Mouse (Mus musculus): Measurements from ENCODE around the gene Olfr1477.
"Not testable (repeated sequence)": the region's sequence is repeated elsewhere in the genome, so short reads cannot be mapped to it uniquely, and the experiment has no call there.

The Olfr1477 gene

DNA sequence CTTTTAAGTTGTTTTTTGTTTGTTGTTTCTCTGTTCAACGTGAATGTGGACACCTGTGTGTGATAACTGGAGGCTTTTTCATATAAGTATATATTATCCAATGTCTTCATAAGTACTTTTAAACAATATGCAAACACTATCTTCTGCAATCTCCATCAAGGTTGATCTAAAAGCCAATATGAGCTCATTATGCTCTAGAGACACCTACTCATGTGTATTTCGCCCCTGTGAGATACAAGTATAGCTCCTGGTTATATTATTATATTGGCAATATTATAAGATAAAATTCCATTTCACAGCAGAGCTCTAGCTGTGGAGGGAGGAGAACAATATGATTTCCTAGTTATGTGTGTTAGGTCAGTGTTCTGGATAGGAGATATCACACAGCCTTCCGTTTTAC lies at the start of gene Olfr1477:
Gene Olfr1477 (plus strand): TSS at position 301 of the 400 bp plus-strand sequence.
- no peak for DNase-seq (ENCODE audit: low read depth, low spot score)

DNA sequence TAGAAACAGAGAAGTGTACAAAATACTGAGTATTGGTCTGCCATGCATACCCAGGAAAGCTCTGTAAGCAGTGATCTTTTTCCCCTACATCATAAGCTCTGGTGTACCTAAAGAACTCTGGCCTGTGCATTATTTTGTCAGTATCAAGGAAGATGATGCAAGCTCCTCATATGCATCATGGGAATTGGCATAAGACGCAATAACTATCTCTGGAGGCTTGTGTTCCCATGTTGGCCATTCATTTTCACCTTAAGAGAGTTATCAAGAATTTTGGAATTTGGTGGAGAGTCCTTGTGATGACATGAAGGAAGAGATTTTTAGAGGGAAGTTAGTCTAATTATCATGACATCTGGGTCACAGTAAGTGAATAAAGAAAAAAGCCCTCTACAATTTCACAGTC lies 44.4 kb upstream of the Olfr1477 start, which contains the start of gene Olfr1472:
Gene Olfr1472 (minus strand): TSS at position 101 of the 400 bp plus-strand sequence.
- no peak for DNase-seq (ENCODE audit: low read depth, low spot score)

DNA sequence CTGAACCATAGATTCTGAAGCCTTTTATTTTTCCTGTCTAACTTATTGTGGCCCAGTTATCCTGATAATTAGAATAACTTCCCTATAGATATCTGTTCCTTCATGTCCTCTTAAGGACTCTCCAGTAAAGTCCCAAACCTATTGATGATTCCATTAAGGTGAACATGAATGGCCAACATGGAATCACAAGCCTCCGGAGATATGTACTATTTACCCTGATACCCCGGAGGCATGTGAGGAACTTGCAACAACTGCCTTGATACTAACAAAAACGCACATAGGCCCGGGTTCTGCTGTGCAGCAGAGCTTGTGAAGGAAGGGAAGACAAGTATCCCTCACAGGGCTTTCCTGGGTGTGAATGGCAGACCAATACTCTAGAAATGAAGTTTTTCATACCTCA lies 31.1 kb upstream of the Olfr1477 start, which contains the start of gene Olfr1474:
Gene Olfr1474 (plus strand): TSS at position 301 of the 400 bp plus-strand sequence.
- not testable (repeated sequence) for DNase-seq (ENCODE audit: low read depth, low spot score)

DNA sequence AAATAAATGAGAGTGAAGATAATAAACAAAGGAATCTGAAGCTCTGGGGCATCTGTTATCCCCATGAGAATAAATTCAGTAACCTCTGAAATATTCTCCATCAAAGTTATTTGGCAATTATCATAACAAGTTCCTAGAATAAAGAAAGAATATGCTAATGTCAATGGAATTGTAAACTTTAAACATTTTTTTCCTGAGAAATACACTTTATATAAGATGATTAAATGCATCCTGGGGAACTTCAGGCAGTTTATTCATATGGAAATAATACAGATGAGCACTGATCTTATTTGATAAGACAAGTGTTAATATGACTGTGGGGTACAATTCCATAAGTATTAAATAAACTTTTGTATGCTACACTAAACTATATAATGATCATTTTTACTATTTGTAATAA lies 20.2 kb upstream of the Olfr1477 start, which contains the start of gene Olfr1475:
Gene Olfr1475 (minus strand): TSS at position 101 of the 400 bp plus-strand sequence.
- DNase-seq (ENCODE audit: low read depth, low spot score): no peak

DNA sequence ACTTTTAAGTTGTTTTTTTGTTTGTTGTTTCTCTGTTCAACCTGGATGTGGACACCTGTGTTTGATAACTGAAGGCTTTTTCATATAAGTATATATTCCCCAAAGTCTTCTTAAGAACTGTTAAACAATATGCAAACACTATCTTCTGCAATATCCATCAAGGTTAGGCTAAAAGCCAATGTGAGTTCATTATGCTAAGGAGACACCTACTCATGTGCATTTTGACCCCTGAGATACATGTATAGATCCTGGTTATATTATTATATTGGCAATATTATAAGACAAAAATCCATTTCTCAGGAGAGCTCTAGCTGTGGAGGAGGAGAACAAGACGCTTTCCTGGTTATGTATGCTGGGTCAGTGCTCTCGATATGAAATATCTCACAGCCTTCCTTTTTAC lies 27.3 kb downstream of the Olfr1477 start, which contains the start of gene Olfr1480:
Gene Olfr1480 (plus strand): TSS at position 301 of the 400 bp plus-strand sequence.
- no peak for DNase-seq (ENCODE audit: low read depth, low spot score)

Data from retina, postnatal 7 days (tissue).